Mouse (Mus musculus) liver (tissue): ENCODE measurements at regions not wholly inside any gene's neighbourhood (a gene's known extent, or its start where the extent isn't known, plus 50 kb on each side); places are given as distances from the start of the nearest gene placed in this dataset.

Source experiments
- DNase-seq: peaks from one replicate; pipeline ENCODE4 v3.0.0-alpha.2; 2020; ENCODE audit warnings: mixed read lengths

DNA sequence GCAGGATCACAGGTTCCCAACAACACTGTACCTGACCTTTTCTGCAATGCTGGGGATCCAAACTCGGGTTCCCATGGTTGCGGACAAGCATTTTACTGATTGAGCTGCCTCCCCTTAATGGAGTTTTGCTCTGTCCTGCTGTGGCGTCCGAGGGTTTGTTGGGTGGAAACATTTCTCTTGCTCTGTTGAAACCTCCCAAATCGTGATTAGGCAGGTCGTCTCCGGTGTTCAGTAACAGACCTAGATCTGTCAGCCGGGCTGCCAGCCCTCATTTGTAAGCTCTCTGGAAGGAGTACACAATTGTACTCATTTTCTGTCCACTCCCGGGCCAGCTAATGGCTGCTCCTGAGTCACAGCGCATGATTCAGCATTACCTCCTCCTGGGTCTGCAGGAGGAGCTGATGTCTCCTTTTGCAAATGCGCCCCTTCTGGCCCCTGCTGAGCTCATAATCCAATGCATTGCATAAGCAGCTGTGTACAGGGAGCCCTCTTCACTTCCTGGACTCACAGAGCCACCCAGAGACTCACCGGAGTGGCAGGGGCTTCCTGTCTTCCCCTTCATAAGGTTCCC is 49.8 kb upstream of the Sipa1l2 start:
- DNase-seq, result peak; percentile 40
